Mouse (Mus musculus): Measurements from ENCODE around the gene Hist2h2aa1. TPM values are rescaled to one million over a fixed set of nuclear protein-coding genes. Genes with fewer than 3 reads are reported as not detected.

Gene Hist2h2aa1
- total and polyA plus RNA-seq, 2 experiments: 230 to 428 TPM

GRCm38 (mm10) chr3:96255926-96256593 is 10.8 kb downstream of the Hist2h2aa1 start:
- Histone ChIP-seq H3K79me2 (ENCODE audit: control insufficient read depth, insufficient read depth, low read length) (no peaks in the 10 kb centered on the region), H3K4me3 (ENCODE audit: insufficient read depth, low read depth, low read length) (no peak overlapping the region), H3K36me3 (ENCODE audit: control insufficient read depth, insufficient read depth, low read length) (no peaks in the 10 kb centered on the region), H3K27me3 (ENCODE audit: control insufficient read depth, insufficient read depth, low read length) (no peaks in the 10 kb centered on the region), H3K4me1 (ENCODE audit: control insufficient read depth, insufficient read depth, low read length) (no peaks in the 10 kb centered on the region; the same call in 1 of the 2 replicates), H3K9ac (ENCODE audit: low read depth, low read length) (no peak overlapping the region), H3K27ac (replicated peaks; ENCODE audit: insufficient read depth, low read depth, low read length) (no peak overlapping the region)
- no peak for TF ChIP-seq POLR2A (IDR thresholded peaks at IDR 0.05; ENCODE audit: extremely low read depth, insufficient read depth, low read length)
- TF ChIP-seq CTCF (IDR thresholded peaks at IDR 0.05; ENCODE audit: low read depth, low read length): no peak
- whole genome bisulfite sequencing: 68% methylated on average over 5 of the region's 5 CpGs
- no peak for DNase-seq (ENCODE audit: extremely low read depth, low read depth, low spot score)

GRCm38 (mm10) chr3:96257190-96257589 is 11.9 kb downstream of the Hist2h2aa1 start:
- H3K27ac ChIP-seq (replicated peaks; ENCODE audit: insufficient read depth, low read depth, low read length): no peak overlapping the region
- no peaks in the 10 kb centered on the region for H3K27me3 ChIP-seq (ENCODE audit: control insufficient read depth, insufficient read depth, low read length)
- no peak for DNase-seq (ENCODE audit: extremely low read depth, low read depth, low spot score)
- H3K4me1 ChIP-seq (ENCODE audit: control insufficient read depth, insufficient read depth, low read length): peaks cover 4% of the 10 kb centered on the region; the same call in 1 of the 2 replicates
- TF ChIP-seq POLR2A (IDR thresholded peaks at IDR 0.05; ENCODE audit: extremely low read depth, insufficient read depth, low read length): no peak
- TF ChIP-seq CTCF (IDR thresholded peaks at IDR 0.05; ENCODE audit: low read depth, low read length): no peak
- H3K79me2 ChIP-seq (ENCODE audit: control insufficient read depth, insufficient read depth, low read length): no peaks in the 10 kb centered on the region
- H3K4me3 ChIP-seq (ENCODE audit: insufficient read depth, low read depth, low read length): no peak overlapping the region
- H3K9ac ChIP-seq (ENCODE audit: low read depth, low read length): no peak overlapping the region
- 70% methylated on average over 3 of the region's 3 CpGs for WGBS
- no peaks in the 10 kb centered on the region for H3K36me3 ChIP-seq (ENCODE audit: control insufficient read depth, insufficient read depth, low read length)

- Histone ChIP-seq H3K27ac (replicated peaks; ENCODE audit: insufficient read depth, low read depth, low read length) (no peak overlapping the region), H3K27me3 (ENCODE audit: control insufficient read depth, insufficient read depth, low read length) (no peaks in the 10 kb centered on the region), H3K36me3 (ENCODE audit: control insufficient read depth, insufficient read depth, low read length) (no peaks in the 10 kb centered on the region), H3K79me2 (ENCODE audit: control insufficient read depth, insufficient read depth, low read length) (no peaks in the 10 kb centered on the region), H3K4me3 (ENCODE audit: insufficient read depth, low read depth, low read length) (no peak overlapping the region), H3K4me1 (ENCODE audit: control insufficient read depth, insufficient read depth, low read length) (peaks cover 9% of the 10 kb centered on the region; the same call in 1 of the 2 replicates), H3K9ac (ENCODE audit: low read depth, low read length) (no peak overlapping the region)
- TF ChIP-seq CTCF (IDR thresholded peaks at IDR 0.05; ENCODE audit: low read depth, low read length) (no peak), POLR2A (IDR thresholded peaks at IDR 0.05; ENCODE audit: extremely low read depth, insufficient read depth, low read length) (no peak)
- DNase-seq (ENCODE audit: extremely low read depth, low read depth, low spot score): no peak
- WGBS: 95% methylated on average over 5 of the region's 5 CpGs
Measured at GRCm38 (mm10) chr3:96260220-96260619, 14.9 kb downstream of the Hist2h2aa1 start.

GRCm38 (mm10) chr3:96261623-96262022 is 16.3 kb downstream of the Hist2h2aa1 start:
- TF ChIP-seq POLR2A (IDR thresholded peaks at IDR 0.05; ENCODE audit: extremely low read depth, insufficient read depth, low read length): no peak
- TF ChIP-seq CTCF (IDR thresholded peaks at IDR 0.05; ENCODE audit: low read depth, low read length): no peak
- peaks cover 9% of the 10 kb centered on the region; the same call in 1 of the 2 replicates for H3K4me1 ChIP-seq (ENCODE audit: control insufficient read depth, insufficient read depth, low read length)
- peak overlapping the region; percentile 53 for H3K9ac ChIP-seq (ENCODE audit: low read depth, low read length)
- no peaks in the 10 kb centered on the region for H3K79me2 ChIP-seq (ENCODE audit: control insufficient read depth, insufficient read depth, low read length)
- no peak for DNase-seq (ENCODE audit: extremely low read depth, low read depth, low spot score)
- WGBS: 65% methylated on average over 3 of the region's 3 CpGs
- H3K4me3 ChIP-seq (ENCODE audit: insufficient read depth, low read depth, low read length): no peak overlapping the region
- H3K27me3 ChIP-seq (ENCODE audit: control insufficient read depth, insufficient read depth, low read length): no peaks in the 10 kb centered on the region
- H3K36me3 ChIP-seq (ENCODE audit: control insufficient read depth, insufficient read depth, low read length): no peaks in the 10 kb centered on the region
- H3K27ac ChIP-seq (replicated peaks; ENCODE audit: insufficient read depth, low read depth, low read length): peak overlapping the region; percentile 36

- H3K4me1 ChIP-seq (ENCODE audit: control insufficient read depth, insufficient read depth, low read length): peaks cover 9% of the 10 kb centered on the region; the same call in 1 of the 2 replicates
- TF ChIP-seq POLR2A (IDR thresholded peaks at IDR 0.05; ENCODE audit: extremely low read depth, insufficient read depth, low read length): peak; percentile 59; the same call in 1 of the 2 replicates
- no peak for TF ChIP-seq CTCF (IDR thresholded peaks at IDR 0.05; ENCODE audit: low read depth, low read length)
Measured at GRCm38 (mm10) chr3:96262216-96262875, 17.0 kb downstream of the Hist2h2aa1 start.

More at GRCm38 (mm10) chr3:96262216-96262875, 17.0 kb downstream of the Hist2h2aa1 start:
- under 1% methylated on average over 19 of the region's 19 CpGs for WGBS
- Histone ChIP-seq H3K79me2 (ENCODE audit: control insufficient read depth, insufficient read depth, low read length) (no peaks in the 10 kb centered on the region), H3K4me3 (ENCODE audit: insufficient read depth, low read depth, low read length) (peak overlapping the region; percentile 74), H3K36me3 (ENCODE audit: control insufficient read depth, insufficient read depth, low read length) (no peaks in the 10 kb centered on the region), H3K9ac (ENCODE audit: low read depth, low read length) (peak overlapping the region; percentile 82), H3K27me3 (ENCODE audit: control insufficient read depth, insufficient read depth, low read length) (no peaks in the 10 kb centered on the region), H3K27ac (replicated peaks; ENCODE audit: insufficient read depth, low read depth, low read length) (peak overlapping the region; percentile 79)
- peak; percentile 91 for DNase-seq (ENCODE audit: extremely low read depth, low read depth, low spot score)

Measured in liver, adult 2 months (tissue).